Mouse (Mus musculus): ENCODE data around the gene Tgfb1. TPM values are rescaled to one million over a fixed set of nuclear protein-coding genes. Genes with fewer than 3 reads are reported as not detected.

Tgfb1 gene
- polyA plus RNA-seq, 1 experiment from 2014 or later = 1.8 TPM

- H3K9ac ChIP-seq (ENCODE audit: low read depth, low read length) = peak overlapping the region; percentile 57
- ATAC-seq = no peak
- WGBS = 11% methylated on average over 12 of the region's 12 CpGs
- no peak overlapping the region for H3K4me2 ChIP-seq (ENCODE audit: low read depth, low read length)
- no peak overlapping the region for H3K27ac ChIP-seq (ENCODE audit: low read length)
- no peaks in the 10 kb centered on the region for H3K9me3 ChIP-seq (ENCODE audit: control insufficient read depth, low read length)
- peaks cover 51% of the 10 kb centered on the region for H3K4me1 ChIP-seq (ENCODE audit: control insufficient read depth, insufficient read depth, low read length)
- H3K27me3 ChIP-seq (replicated peaks; ENCODE audit: control insufficient read depth, insufficient read depth, low read length) = no peaks in the 10 kb centered on the region
- H3K4me3 ChIP-seq (ENCODE audit: low read length) = no peak overlapping the region
- peaks cover 19% of the 10 kb centered on the region for H3K36me3 ChIP-seq (ENCODE audit: control insufficient read depth, insufficient read depth, low read length)
Measured at GRCm38 (mm10) chr7:25709961-25710360, 23.2 kb downstream of the Tgfb1 start.

GRCm38 (mm10) chr7:25710519-25711130, 23.8 kb downstream of the Tgfb1 start:
- Histone ChIP-seq H3K27me3 (replicated peaks; ENCODE audit: control insufficient read depth, insufficient read depth, low read length) (no peaks in the 10 kb centered on the region), H3K4me1 (ENCODE audit: control insufficient read depth, insufficient read depth, low read length) (peaks cover 45% of the 10 kb centered on the region), H3K9me3 (ENCODE audit: control insufficient read depth, low read length) (no peaks in the 10 kb centered on the region), H3K36me3 (ENCODE audit: control insufficient read depth, insufficient read depth, low read length) (peaks cover 22% of the 10 kb centered on the region), H3K4me2 (ENCODE audit: low read depth, low read length) (0 out of 2 replicates have a peak overlapping the region, but pooled peaks have one; percentile 7), H3K4me3 (ENCODE audit: low read length) (no peak overlapping the region), H3K9ac (ENCODE audit: low read depth, low read length) (peak overlapping the region; percentile 57), H3K27ac (ENCODE audit: low read length) (no peak overlapping the region)
- 7% methylated on average over 7 of the region's 7 CpGs for WGBS
- ATAC-seq = peak; percentile 18; the same call in 1 of the 2 replicates

GRCm38 (mm10) chr7:25711165-25711564, 24.4 kb downstream of the Tgfb1 start:
- ATAC-seq = no peak
- Histone ChIP-seq H3K27ac (ENCODE audit: low read length) (no peak overlapping the region), H3K27me3 (replicated peaks; ENCODE audit: control insufficient read depth, insufficient read depth, low read length) (no peaks in the 10 kb centered on the region), H3K4me1 (ENCODE audit: control insufficient read depth, insufficient read depth, low read length) (peaks cover 41% of the 10 kb centered on the region), H3K4me2 (ENCODE audit: low read depth, low read length) (no peak overlapping the region), H3K9ac (ENCODE audit: low read depth, low read length) (no peak overlapping the region), H3K9me3 (ENCODE audit: control insufficient read depth, low read length) (no peaks in the 10 kb centered on the region), H3K36me3 (ENCODE audit: control insufficient read depth, insufficient read depth, low read length) (peaks cover 22% of the 10 kb centered on the region), H3K4me3 (ENCODE audit: low read length) (no peak overlapping the region)
- WGBS = 65% methylated on average over 5 of the region's 5 CpGs

GRCm38 (mm10) chr7:25711731-25712197, 25.0 kb downstream of the Tgfb1 start:
- Histone ChIP-seq H3K9ac (ENCODE audit: low read depth, low read length) (peak overlapping the region; percentile 36; the same call in 1 of the 2 replicates), H3K9me3 (ENCODE audit: control insufficient read depth, low read length) (no peaks in the 10 kb centered on the region), H3K4me1 (ENCODE audit: control insufficient read depth, insufficient read depth, low read length) (peaks cover 35% of the 10 kb centered on the region), H3K27me3 (replicated peaks; ENCODE audit: control insufficient read depth, insufficient read depth, low read length) (no peaks in the 10 kb centered on the region), H3K27ac (ENCODE audit: low read length) (peak overlapping the region; percentile 15; the same call in 1 of the 2 replicates), H3K4me2 (ENCODE audit: low read depth, low read length) (no peak overlapping the region), H3K4me3 (ENCODE audit: low read length) (no peak overlapping the region), H3K36me3 (ENCODE audit: control insufficient read depth, insufficient read depth, low read length) (peaks cover 22% of the 10 kb centered on the region)
- 22% methylated on average over 7 of the region's 7 CpGs for WGBS
- peak; percentile 26 for ATAC-seq

GRCm38 (mm10) chr7:25712801-25713200, 26.0 kb downstream of the Tgfb1 start:
- Histone ChIP-seq H3K4me1 (ENCODE audit: control insufficient read depth, insufficient read depth, low read length) (peaks cover 29% of the 10 kb centered on the region), H3K4me2 (ENCODE audit: low read depth, low read length) (no peak overlapping the region), H3K27me3 (replicated peaks; ENCODE audit: control insufficient read depth, insufficient read depth, low read length) (no peaks in the 10 kb centered on the region), H3K9me3 (ENCODE audit: control insufficient read depth, low read length) (no peaks in the 10 kb centered on the region), H3K9ac (ENCODE audit: low read depth, low read length) (no peak overlapping the region), H3K4me3 (ENCODE audit: low read length) (no peak overlapping the region), H3K27ac (ENCODE audit: low read length) (no peak overlapping the region), H3K36me3 (ENCODE audit: control insufficient read depth, insufficient read depth, low read length) (peaks cover 22% of the 10 kb centered on the region)
- ATAC-seq = no peak
- 86% methylated on average over 9 of the region's 9 CpGs for WGBS

GRCm38 (mm10) chr7:25714581-25714980, 27.8 kb downstream of the Tgfb1 start:
- no peak for ATAC-seq
- no peaks in the 10 kb centered on the region for H3K27me3 ChIP-seq (replicated peaks; ENCODE audit: control insufficient read depth, insufficient read depth, low read length)
- no peak overlapping the region for H3K27ac ChIP-seq (ENCODE audit: low read length)
- peaks cover 22% of the 10 kb centered on the region for H3K36me3 ChIP-seq (ENCODE audit: control insufficient read depth, insufficient read depth, low read length)
- H3K4me3 ChIP-seq (ENCODE audit: low read length) = no peak overlapping the region
- no peaks in the 10 kb centered on the region for H3K9me3 ChIP-seq (ENCODE audit: control insufficient read depth, low read length)
- H3K4me2 ChIP-seq (ENCODE audit: low read depth, low read length) = no peak overlapping the region
- no peak overlapping the region for H3K9ac ChIP-seq (ENCODE audit: low read depth, low read length)
- peaks cover 33% of the 10 kb centered on the region for H3K4me1 ChIP-seq (ENCODE audit: control insufficient read depth, insufficient read depth, low read length)
- 93% methylated on average over 8 of the region's 8 CpGs for WGBS

GRCm38 (mm10) chr7:25715731-25716271, 29.0 kb downstream of the Tgfb1 start:
- Histone ChIP-seq H3K27ac (ENCODE audit: low read length) (no peak overlapping the region), H3K9ac (ENCODE audit: low read depth, low read length) (no peak overlapping the region), H3K4me3 (ENCODE audit: low read length) (no peak overlapping the region), H3K4me2 (ENCODE audit: low read depth, low read length) (no peak overlapping the region), H3K27me3 (replicated peaks; ENCODE audit: control insufficient read depth, insufficient read depth, low read length) (no peaks in the 10 kb centered on the region), H3K9me3 (ENCODE audit: control insufficient read depth, low read length) (no peaks in the 10 kb centered on the region), H3K4me1 (ENCODE audit: control insufficient read depth, insufficient read depth, low read length) (peaks cover 26% of the 10 kb centered on the region), H3K36me3 (ENCODE audit: control insufficient read depth, insufficient read depth, low read length) (peaks cover 26% of the 10 kb centered on the region)
- WGBS = 95% methylated on average over 22 of the region's 22 CpGs
- ATAC-seq = no peak

- 87% methylated on average over 3 of the region's 3 CpGs for WGBS
- Histone ChIP-seq H3K4me2 (ENCODE audit: low read depth, low read length) (peak overlapping the region; percentile 78; the same call in 1 of the 2 replicates), H3K4me3 (ENCODE audit: low read length) (no peak overlapping the region), H3K4me1 (ENCODE audit: control insufficient read depth, insufficient read depth, low read length) (peaks cover 18% of the 10 kb centered on the region), H3K9ac (ENCODE audit: low read depth, low read length) (no peak overlapping the region; the same call in 1 of the 2 replicates), H3K36me3 (ENCODE audit: control insufficient read depth, insufficient read depth, low read length) (peaks cover 35% of the 10 kb centered on the region), H3K27me3 (replicated peaks; ENCODE audit: control insufficient read depth, insufficient read depth, low read length) (no peaks in the 10 kb centered on the region), H3K9me3 (ENCODE audit: control insufficient read depth, low read length) (no peaks in the 10 kb centered on the region), H3K27ac (ENCODE audit: low read length) (no peak overlapping the region)
- no peak for ATAC-seq
Measured at GRCm38 (mm10) chr7:25717478-25717877, 30.7 kb downstream of the Tgfb1 start.

GRCm38 (mm10) chr7:25718788-25719417, 32.1 kb downstream of the Tgfb1 start, which contains the start of gene Ccdc97:
Ccdc97 (minus strand) TSS chr7:25719088.
- H3K9me3 ChIP-seq (ENCODE audit: control insufficient read depth, low read length) = no peaks in the 10 kb centered on the region
- 4% methylated on average over 32 of the region's 32 CpGs for WGBS

More at GRCm38 (mm10) chr7:25718788-25719417, 32.1 kb downstream of the Tgfb1 start, which contains the start of gene Ccdc97:
- peak within 1 kb of the TSS; percentile 78 for H3K4me2 ChIP-seq (ENCODE audit: low read depth, low read length)
- H3K27me3 ChIP-seq (replicated peaks; ENCODE audit: control insufficient read depth, insufficient read depth, low read length) = no peaks in the 10 kb centered on the region
- peak; percentile 86 for ATAC-seq
- H3K4me3 ChIP-seq (ENCODE audit: low read length) = peak within 1 kb of the TSS; percentile 86
- H3K4me1 ChIP-seq (ENCODE audit: control insufficient read depth, insufficient read depth, low read length) = peaks cover 18% of the 10 kb centered on the region
- peaks cover 34% of the 10 kb centered on the region for H3K36me3 ChIP-seq (ENCODE audit: control insufficient read depth, insufficient read depth, low read length)
- peak within 1 kb of the TSS; percentile 90 for H3K27ac ChIP-seq (ENCODE audit: low read length)
- peak within 1 kb of the TSS; percentile 83 for H3K9ac ChIP-seq (ENCODE audit: low read depth, low read length)
